Mouse (Mus musculus) spleen, adult 2 months (tissue): Measurements from ENCODE around the gene Dennd5b. TPM values are rescaled to one million over a fixed set of nuclear protein-coding genes. Genes with fewer than 3 reads are reported as not detected.
"Not testable (repeated sequence)": the region's sequence is repeated elsewhere in the genome, so short reads cannot be mapped to it uniquely, and the experiment has no call there.

Experiments used
- DNase-seq, 2 experiments: peaks; one replicate each; pipeline versions ENCODE4 v3.0.0 to v3.0.0-alpha.2; 2012 to 2021; ENCODE audit warnings: low spot score in 2 of 2, low read depth in 1 of 2
- H3K27ac ChIP-seq: fragments of 200-500 bp; 2 replicates; pipeline ENCODE4 v1.5.1; 2012; ENCODE audit warnings: low read length, inconsistent platforms; ENCODE audit not compliant: insufficient read depth
- H3K27me3 ChIP-seq: fragments of 200-500 bp; 2 replicates; pipeline ENCODE4 v1.6.1; 2012; ENCODE audit warnings: mild to moderate bottlenecking, moderate library complexity, low read length, inconsistent platforms; ENCODE audit not compliant: control insufficient read depth, insufficient read depth
- H3K36me3 ChIP-seq: fragments of 200-500 bp; 2 replicates; pipeline ENCODE4 v1.6.1; 2012; ENCODE audit warnings: mild to moderate bottlenecking, low read length, inconsistent platforms; ENCODE audit not compliant: control insufficient read depth, insufficient read depth
- H3K4me1 ChIP-seq: fragments of 200-500 bp; 2 replicates; pipeline ENCODE4 v1.6.1; 2011; ENCODE audit warnings: inconsistent platforms; ENCODE audit not compliant: control insufficient read depth, insufficient read depth, insufficient read length
- H3K4me3 ChIP-seq: fragments of 200-500 bp; 2 replicates; pipeline ENCODE4 v1.5.1; 2011; ENCODE audit warnings: mild to moderate bottlenecking, inconsistent platforms; ENCODE audit not compliant: insufficient read depth, insufficient read length; ENCODE audit errors: extremely low read depth
- CTCF ChIP-seq: fragments of 200-500 bp; IDR thresholded peaks from 2 replicates; pipeline ENCODE4 v1.5.1; 2011; ENCODE audit warnings: mild to moderate bottlenecking, inconsistent platforms; ENCODE audit not compliant: insufficient read depth, insufficient read length, insufficient replicate concordance; ENCODE audit errors: extremely low read depth
- WGBS: fragments of 180-500 bp; shearing (Covaris S2); methylation state at CpG from one replicate; pipeline ENCODE4 v1.1.7; 2018; 5-methylcytosine and 5-hydroxymethylcytosine counted together
- polyA plus RNA-seq: library from polyadenylated mRNA; depleted of rRNA; stranded (reverse); fragments of >200 nt; gene quantifications from 2 replicates; pipeline ENCODE4 v1.2.3, GENCODE M21; 2012; rRNA removed

Dennd5b gene
- polyA plus RNA-seq, 1 experiment: 5.1 TPM

- DNase-seq: peak; percentile 29 to 52
- 55% methylated on average over 2 of the region's 3 CpGs for WGBS
- H3K4me3 ChIP-seq, H3K4me1 ChIP-seq, H3K36me3 ChIP-seq, H3K27ac ChIP-seq, H3K27me3 ChIP-seq: not testable (repeated sequence)
- TF ChIP-seq CTCF: peak; percentile 15; the same call in 1 of the 2 replicates
Observed at GRCm38 (mm10) chr6:148940383-148940782, 161.1 kb downstream of the Dennd5b start.

Other genes starting within 250 kb of the Dennd5b start
- 2.1 and 2.9 TPM in 2 replicates for gene Caprin2, start 205.4 kb downstream of the Dennd5b start, polyA plus RNA-seq
- gene Sinhcaf, start 155.2 kb downstream of the Dennd5b start, polyA plus RNA-seq: 2.7 and 2.8 TPM in 2 replicates
- not detected in 2 replicates for gene Gm10203, start 28.5 kb upstream of the Dennd5b start, polyA plus RNA-seq
- 3.0 and 4.5 TPM in 2 replicates for gene Etfbkmt, start 38.2 kb upstream of the Dennd5b start, polyA plus RNA-seq
- gene Amn1, start 87.0 kb upstream of the Dennd5b start, polyA plus RNA-seq: 4.7 and 5.3 TPM in 2 replicates
- 6.7 and 8.4 TPM in 2 replicates for gene Resf1, start 207.7 kb upstream of the Dennd5b start, polyA plus RNA-seq